Mouse (Mus musculus): Measurements from ENCODE around the gene Zfp280b. TPM values are rescaled to one million over a fixed set of nuclear protein-coding genes. Genes with fewer than 3 reads are reported as not detected.

The Zfp280b gene
- polyA plus RNA-seq, 1 experiment from 2014 or later: 25.2 TPM

DNA sequence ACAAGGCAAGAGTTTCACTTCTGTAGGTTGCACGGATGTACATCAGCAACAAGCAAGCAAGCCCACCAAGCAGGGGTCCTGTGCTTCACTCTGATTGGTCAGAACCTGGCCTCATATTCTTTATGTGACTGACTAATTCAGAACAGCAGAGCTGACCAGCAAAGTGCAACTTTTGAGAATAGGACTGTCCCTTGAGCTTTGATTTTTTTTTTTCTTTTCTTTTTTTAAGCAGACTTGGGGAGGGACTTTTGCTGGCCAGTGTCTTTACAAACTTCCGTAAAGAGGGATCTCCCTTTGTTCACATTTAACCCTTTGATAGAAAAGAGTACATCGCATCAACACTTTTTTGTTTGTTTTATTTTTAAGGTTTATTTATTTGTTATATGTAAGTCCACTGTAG is 22.6 kb upstream of the Zfp280b start:
- Histone ChIP-seq H3K9me3 (no peaks in the 10 kb centered on the region), H3K4me3 (no peak overlapping the region), H3K4me2 (replicated peaks) (no peak overlapping the region), H3K27me3 (no peaks in the 10 kb centered on the region), H3K9ac (replicated peaks) (no peak overlapping the region), H3K27ac (replicated peaks) (no peak overlapping the region), H3K36me3 (no peaks in the 10 kb centered on the region), H3K4me1 (no peaks in the 10 kb centered on the region)
- 71% methylated on average over 3 of the region's 3 CpGs for WGBS
- ATAC-seq (ENCODE audit: low FRiP score, low read depth): no peak

GRCm38 (mm10) chr10:76012922-76013321 is 19.5 kb upstream of the Zfp280b start:
- Histone ChIP-seq H3K4me3 (no peak overlapping the region), H3K4me1 (no peaks in the 10 kb centered on the region), H3K9me3 (no peaks in the 10 kb centered on the region), H3K27me3 (no peaks in the 10 kb centered on the region), H3K9ac (replicated peaks) (no peak overlapping the region), H3K4me2 (replicated peaks) (no peak overlapping the region), H3K27ac (replicated peaks) (no peak overlapping the region), H3K36me3 (no peaks in the 10 kb centered on the region)
- ATAC-seq (ENCODE audit: low FRiP score, low read depth): no peak
- WGBS: 89% methylated on average over 6 of the region's 6 CpGs

- Histone ChIP-seq H3K4me3 (no peak overlapping the region), H3K27me3 (no peaks in the 10 kb centered on the region), H3K9ac (replicated peaks) (no peak overlapping the region), H3K4me2 (replicated peaks) (no peak overlapping the region), H3K9me3 (no peaks in the 10 kb centered on the region), H3K27ac (replicated peaks) (no peak overlapping the region), H3K4me1 (no peaks in the 10 kb centered on the region), H3K36me3 (no peaks in the 10 kb centered on the region)
- WGBS: 93% methylated on average over 3 of the region's 3 CpGs
- no peak for ATAC-seq (ENCODE audit: low FRiP score, low read depth)
Observed at GRCm38 (mm10) chr10:76016886-76017285, 15.6 kb upstream of the Zfp280b start.

GRCm38 (mm10) chr10:76021728-76022127 is 10.7 kb upstream of the Zfp280b start:
- Histone ChIP-seq H3K4me3 (no peak overlapping the region), H3K4me1 (no peaks in the 10 kb centered on the region), H3K27me3 (no peaks in the 10 kb centered on the region), H3K9ac (replicated peaks) (no peak overlapping the region), H3K36me3 (no peaks in the 10 kb centered on the region), H3K27ac (replicated peaks) (no peak overlapping the region), H3K9me3 (peaks cover 13% of the 10 kb centered on the region; the same call in 1 of the 2 replicates), H3K4me2 (replicated peaks) (no peak overlapping the region)
- no peak for ATAC-seq (ENCODE audit: low FRiP score, low read depth)
- WGBS: 83% methylated on average over 3 of the region's 3 CpGs

DNA sequence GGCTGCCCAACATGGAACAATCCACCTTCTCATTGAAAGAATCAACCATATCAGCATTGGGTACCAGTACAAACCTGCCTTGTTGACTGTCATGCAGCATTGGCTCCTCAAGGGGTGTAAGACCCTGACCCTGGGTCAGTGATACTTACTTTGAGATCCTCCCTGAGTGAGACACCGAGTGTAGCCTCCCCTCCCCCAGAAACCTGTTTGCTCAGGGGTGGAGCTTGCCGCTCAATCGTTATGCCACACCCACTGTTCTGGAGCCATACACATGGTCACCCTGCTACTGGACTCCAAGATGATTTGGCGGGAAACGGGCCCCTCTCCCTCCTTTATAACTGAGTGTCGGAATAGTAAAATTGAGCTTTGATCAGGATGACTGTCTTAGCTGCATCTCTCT is 8.5 kb upstream of the Zfp280b start:
- Histone ChIP-seq H3K9ac (replicated peaks) (no peak overlapping the region), H3K4me2 (replicated peaks) (no peak overlapping the region), H3K27ac (replicated peaks) (no peak overlapping the region), H3K27me3 (no peaks in the 10 kb centered on the region), H3K36me3 (no peaks in the 10 kb centered on the region), H3K4me3 (no peak overlapping the region), H3K4me1 (no peaks in the 10 kb centered on the region), H3K9me3 (peaks cover 13% of the 10 kb centered on the region; the same call in 1 of the 2 replicates)
- ATAC-seq (ENCODE audit: low FRiP score, low read depth): no peak
- 97% methylated on average over 6 of the region's 6 CpGs for WGBS

DNA sequence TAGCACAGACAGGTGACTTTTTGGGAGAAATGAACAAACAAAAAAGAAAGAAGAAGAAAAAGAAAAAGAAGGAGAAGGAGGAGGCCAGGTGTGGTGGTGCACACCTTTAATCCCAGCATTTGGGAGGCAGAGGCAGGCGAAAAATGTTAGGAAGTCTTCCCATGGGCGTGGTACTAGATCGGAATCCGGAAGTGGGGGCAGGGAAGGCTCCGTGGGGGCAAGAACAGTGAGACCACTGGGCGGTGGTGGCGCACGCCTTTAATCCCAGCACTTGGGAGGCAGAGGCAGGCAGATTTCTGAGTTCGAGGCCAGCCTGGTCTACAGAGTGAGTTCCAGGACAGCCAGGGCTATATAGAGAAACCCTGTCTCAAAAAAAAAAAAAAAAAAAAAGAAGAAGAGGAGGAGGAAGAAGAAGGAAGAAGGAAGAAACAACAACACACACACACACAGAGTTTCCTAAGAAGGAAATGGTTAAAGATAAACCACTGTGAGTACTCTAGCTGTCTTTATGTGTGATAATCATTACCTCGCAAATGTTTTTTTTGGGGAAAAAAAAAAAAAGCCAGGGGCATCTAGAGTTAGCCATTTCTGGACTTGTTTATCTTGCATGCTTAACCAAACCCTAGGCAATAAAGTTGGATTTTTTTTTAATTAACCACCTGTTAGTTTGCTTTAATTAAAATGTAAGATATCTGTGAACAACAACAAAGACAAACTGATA is 6.8 kb upstream of the Zfp280b start:
- H3K9me3 ChIP-seq: peaks cover 13% of the 10 kb centered on the region; the same call in 1 of the 2 replicates
- H3K4me2 ChIP-seq (replicated peaks): no peak overlapping the region
- no peak overlapping the region for H3K4me3 ChIP-seq
- H3K27ac ChIP-seq (replicated peaks): no peak overlapping the region
- H3K9ac ChIP-seq (replicated peaks): no peak overlapping the region
- no peak for ATAC-seq (ENCODE audit: low FRiP score, low read depth)
- no peaks in the 10 kb centered on the region for H3K27me3 ChIP-seq
- WGBS: 93% methylated on average over 9 of the region's 10 CpGs
- H3K36me3 ChIP-seq: no peaks in the 10 kb centered on the region
- H3K4me1 ChIP-seq: no peaks in the 10 kb centered on the region

GRCm38 (mm10) chr10:76027127-76028015 is 5.1 kb upstream of the Zfp280b start:
- WGBS: 68% methylated on average over 12 of the region's 12 CpGs
- Histone ChIP-seq H3K4me2 (replicated peaks) (no peak overlapping the region), H3K27me3 (no peaks in the 10 kb centered on the region), H3K9me3 (peaks cover 13% of the 10 kb centered on the region; the same call in 1 of the 2 replicates), H3K27ac (replicated peaks) (no peak overlapping the region), H3K9ac (replicated peaks) (no peak overlapping the region), H3K4me1 (no peaks in the 10 kb centered on the region), H3K4me3 (no peak overlapping the region), H3K36me3 (no peaks in the 10 kb centered on the region)
- ATAC-seq (ENCODE audit: low FRiP score, low read depth): no peak

- H3K4me3 ChIP-seq: no peak overlapping the region
- no peak overlapping the region for H3K27ac ChIP-seq (replicated peaks)
- no peak overlapping the region for H3K4me2 ChIP-seq (replicated peaks)
- WGBS: 16% methylated on average over 3 of the region's 4 CpGs
- H3K9me3 ChIP-seq: peaks cover 13% of the 10 kb centered on the region; the same call in 1 of the 2 replicates
- H3K27me3 ChIP-seq: no peaks in the 10 kb centered on the region
- no peak overlapping the region for H3K9ac ChIP-seq (replicated peaks)
- ATAC-seq (ENCODE audit: low FRiP score, low read depth): no peak
- H3K4me1 ChIP-seq: peaks cover under 1% of the 10 kb centered on the region; the same call in 1 of the 2 replicates
- no peaks in the 10 kb centered on the region for H3K36me3 ChIP-seq
Observed at GRCm38 (mm10) chr10:76028016-76028366, 4.5 kb upstream of the Zfp280b start.

- H3K9ac ChIP-seq (replicated peaks): no peak overlapping the region
- no peak overlapping the region for H3K4me3 ChIP-seq
- peaks cover 4% of the 10 kb centered on the region for H3K4me1 ChIP-seq
- no peaks in the 10 kb centered on the region for H3K27me3 ChIP-seq
- H3K4me2 ChIP-seq (replicated peaks): no peak overlapping the region
- WGBS: 76% methylated on average over 9 of the region's 9 CpGs
- H3K27ac ChIP-seq (replicated peaks): no peak overlapping the region
- no peaks in the 10 kb centered on the region for H3K36me3 ChIP-seq
- H3K9me3 ChIP-seq: peaks cover 13% of the 10 kb centered on the region; the same call in 1 of the 2 replicates
- ATAC-seq (ENCODE audit: low FRiP score, low read depth): no peak
Observed at GRCm38 (mm10) chr10:76028396-76028795, 4.1 kb upstream of the Zfp280b start.

DNA sequence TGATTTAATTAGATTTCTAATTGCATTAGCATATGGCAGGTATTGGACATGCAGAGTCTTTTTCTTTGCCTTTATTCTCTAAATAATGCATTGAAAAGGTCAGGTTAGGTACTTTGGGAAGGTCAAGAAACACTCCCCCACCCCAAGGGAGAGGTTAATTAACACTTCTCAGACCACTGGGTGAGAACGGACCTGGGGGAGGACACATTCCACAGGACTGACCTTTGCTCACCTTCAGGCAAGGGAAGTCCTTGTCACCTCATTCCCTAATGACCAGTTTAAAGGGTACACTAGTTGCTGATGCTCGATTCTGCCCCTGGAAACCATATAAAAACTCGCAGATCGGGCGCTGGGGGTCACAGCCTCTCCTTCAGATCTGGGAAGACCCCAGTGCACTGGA is 3.2 kb upstream of the Zfp280b start:
- H3K36me3 ChIP-seq: no peaks in the 10 kb centered on the region
- no peak overlapping the region for H3K4me3 ChIP-seq
- H3K27ac ChIP-seq (replicated peaks): no peak overlapping the region
- no peak for ATAC-seq (ENCODE audit: low FRiP score, low read depth)
- 58% methylated on average over 5 of the region's 5 CpGs for WGBS
- no peak overlapping the region for H3K9ac ChIP-seq (replicated peaks)
- H3K4me1 ChIP-seq: peaks cover 8% of the 10 kb centered on the region
- H3K9me3 ChIP-seq: peaks cover 8% of the 10 kb centered on the region; the same call in 1 of the 2 replicates
- no peak overlapping the region for H3K4me2 ChIP-seq (replicated peaks)
- no peaks in the 10 kb centered on the region for H3K27me3 ChIP-seq

DNA sequence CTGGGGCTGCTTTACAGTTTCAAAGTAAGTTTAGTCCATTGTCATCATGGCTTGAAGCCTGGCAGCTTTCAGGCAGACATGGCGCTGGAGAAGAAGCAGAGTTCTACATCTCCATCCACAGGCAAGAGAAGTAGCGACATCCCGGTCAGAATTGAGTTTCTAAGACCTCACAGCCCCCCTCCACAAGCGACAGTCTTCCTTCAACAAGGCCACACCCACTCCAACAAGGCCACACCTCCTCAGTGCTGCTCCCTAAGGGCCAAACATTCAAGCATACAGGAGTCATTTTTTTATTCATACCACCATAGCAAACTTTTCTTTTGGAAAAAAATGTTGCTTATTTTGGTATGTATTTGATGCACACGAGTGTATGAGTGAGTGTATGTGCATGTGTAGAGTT is 2.0 kb upstream of the Zfp280b start:
- Histone ChIP-seq H3K9ac (replicated peaks) (no peak overlapping the region), H3K27me3 (no peaks in the 10 kb centered on the region), H3K4me3 (no peak overlapping the region), H3K4me2 (replicated peaks) (no peak overlapping the region), H3K9me3 (no peaks in the 10 kb centered on the region), H3K4me1 (peaks cover 8% of the 10 kb centered on the region), H3K27ac (replicated peaks) (no peak overlapping the region), H3K36me3 (0 out of 2 replicates have a peak, but pooled peaks cover 4% of the 10 kb centered on the region)
- 56% methylated on average over 5 of the region's 5 CpGs for WGBS
- ATAC-seq (ENCODE audit: low FRiP score, low read depth): no peak
